Mouse (Mus musculus) myocyte (in vitro differentiated cells): ENCODE results near the gene Dnajc30.

Experiments used
- CEBPB ChIP-seq: IDR thresholded peaks from 2 replicates; pipeline ENCODE4 v1.6.1; 2011; ENCODE audit warnings: mild to moderate bottlenecking, moderate library complexity; ENCODE audit not compliant: poor library complexity, insufficient read depth, severe bottlenecking
- E2F4 ChIP-seq: IDR thresholded peaks from one replicate; pipeline ENCODE4 v1.6.1; 2011; ENCODE audit warnings: mild to moderate bottlenecking, control low read depth, moderate library complexity; ENCODE audit not compliant: insufficient read depth
- MAX ChIP-seq: IDR thresholded peaks from one replicate; pipeline ENCODE4 v1.6.1; 2011; ENCODE audit warnings: low read depth, mild to moderate bottlenecking, control low read depth
- MYOD1 ChIP-seq, 3 experiments: IDR thresholded peaks; one replicate each; pipeline ENCODE4 v1.6.1; 2011; ENCODE audit warnings: control low read depth in 2 of 3, low read depth in 2 of 3, mild to moderate bottlenecking in 2 of 3, moderate library complexity in 1 of 3; ENCODE audit not compliant: insufficient read length in 2 of 3, control insufficient read depth in 1 of 3
- MYOG ChIP-seq, 3 experiments: IDR thresholded peaks; one replicate each; pipeline ENCODE4 v1.6.1; 2011; ENCODE audit warnings: control low read depth in 2 of 3, low read depth in 2 of 3, mild to moderate bottlenecking in 2 of 3; ENCODE audit not compliant: insufficient read length in 2 of 3, control insufficient read depth in 1 of 3, insufficient read depth in 1 of 3
- POLR2A ChIP-seq: IDR thresholded peaks from one replicate; pipeline ENCODE4 v1.6.1; 2011; ENCODE audit warnings: low read depth, mild to moderate bottlenecking, control low read depth, moderate library complexity; ENCODE audit not compliant: insufficient read length
- POLR2AphosphoS2 ChIP-seq: IDR thresholded peaks from one replicate; pipeline ENCODE4 v1.6.1; 2011; ENCODE audit warnings: low read depth, control low read depth; ENCODE audit not compliant: insufficient read length
- REST ChIP-seq: IDR thresholded peaks from one replicate; pipeline ENCODE4 v1.6.1; 2011; ENCODE audit warnings: mild to moderate bottlenecking, control low read depth, moderate library complexity; ENCODE audit not compliant: insufficient read depth, insufficient read length
- TCF12 ChIP-seq: IDR thresholded peaks from one replicate; pipeline ENCODE4 v1.6.1; 2011; ENCODE audit warnings: mild to moderate bottlenecking, control low read depth; ENCODE audit not compliant: poor library complexity, insufficient read depth, severe bottlenecking
- TCF3 ChIP-seq: IDR thresholded peaks from one replicate; pipeline ENCODE4 v1.6.1; 2011; ENCODE audit warnings: low read depth, control low read depth; ENCODE audit not compliant: insufficient read length
- USF1 ChIP-seq: IDR thresholded peaks from one replicate; pipeline ENCODE4 v1.6.1; 2011; ENCODE audit warnings: low read depth, mild to moderate bottlenecking, control low read depth, moderate library complexity

DNA sequence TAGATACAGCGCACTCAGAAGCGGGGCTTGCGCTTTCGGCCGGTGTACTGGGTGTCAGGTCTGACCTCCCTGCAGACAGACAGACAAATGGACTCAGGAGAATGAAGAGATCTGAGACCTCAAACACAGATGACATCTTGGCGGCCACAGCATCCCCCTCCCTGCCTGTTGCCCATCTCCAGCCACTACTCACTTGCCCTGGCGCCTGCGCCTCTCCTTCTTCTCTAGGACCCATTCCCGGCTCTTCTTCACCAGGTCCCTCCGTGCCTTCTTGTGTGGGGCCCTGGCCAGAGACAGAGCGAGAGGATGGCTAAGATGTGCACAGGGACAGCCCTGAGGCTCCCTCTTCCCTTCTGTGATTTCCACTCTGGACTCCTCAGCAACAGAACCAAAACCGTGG, 10.6 kb upstream of the Dnajc30 start:
- TF ChIP-seq POLR2A = no peak
- TF ChIP-seq MAX = no peak
- TF ChIP-seq E2F4 = no peak
- TF ChIP-seq CEBPB = no peak
- TF ChIP-seq MYOD1 (IDR thresholded peaks at IDR 0.05; ENCODE audit: control insufficient read depth in 1 of 3, insufficient read length in 2 of 3, low read depth in 2 of 3) = no peak
- no peak for TF ChIP-seq TCF12
- no peak for TF ChIP-seq POLR2AphosphoS2
- no peak for TF ChIP-seq USF1
- no peak for TF ChIP-seq MYOG (IDR thresholded peaks at IDR 0.05; ENCODE audit: control insufficient read depth in 1 of 3, insufficient read depth in 1 of 3, insufficient read length in 2 of 3, low read depth in 2 of 3)
- TF ChIP-seq TCF3 = no peak
- no peak for TF ChIP-seq REST
